Mouse (Mus musculus) retina, embryonic 14.5 days (tissue): ENCODE results near the gene Ccdc84.
"Not testable (repeated sequence)": the region's sequence is repeated elsewhere in the genome, so short reads cannot be mapped to it uniquely, and the experiment has no call there.

Source experiments
- DNase-seq: peaks from one replicate; pipeline ENCODE4 v3.0.0-alpha.2; 2015; ENCODE audit warnings: low spot score

The Ccdc84 gene

GRCm38 (mm10) chr9:44408693-44409092 lies 9.7 kb downstream of the Ccdc84 start:
- not testable (repeated sequence) for DNase-seq

- DNase-seq: no peak
Measured at GRCm38 (mm10) chr9:44407752-44408097, 10.6 kb downstream of the Ccdc84 start.

- DNase-seq: peak; percentile 98
Measured at GRCm38 (mm10) chr9:44406906-44407751, 11.2 kb downstream of the Ccdc84 start, which contains the start of the genes Rps25 and Trappc4. TSS of gene Rps25 (plus strand) at chr9:44407139. TSS of gene Trappc4 (minus strand) at chr9:44407600.

- DNase-seq: no peak
Measured at GRCm38 (mm10) chr9:44405011-44405410, 13.4 kb downstream of the Ccdc84 start.

DNA sequence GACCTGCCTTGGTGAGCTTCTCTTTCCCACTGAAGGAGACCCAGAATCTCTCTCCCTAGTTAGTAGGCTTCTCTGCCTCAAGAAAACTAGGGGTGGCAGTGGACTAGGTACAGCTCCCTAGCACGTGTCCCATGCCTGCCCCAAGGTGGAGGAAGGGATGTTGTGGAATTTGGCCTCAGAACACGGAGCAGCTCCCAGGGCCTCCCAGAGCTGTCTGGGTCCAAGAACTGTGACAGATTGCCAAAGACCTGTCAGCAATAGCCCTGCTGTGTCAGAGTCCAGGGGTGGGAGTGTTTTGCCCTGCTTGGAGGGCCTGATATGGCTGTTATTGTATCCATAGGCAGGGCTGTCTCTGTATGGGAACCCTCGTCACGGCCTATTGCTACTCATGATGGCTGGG lies 17.3 kb downstream of the Ccdc84 start:
- DNase-seq: no peak

DNA sequence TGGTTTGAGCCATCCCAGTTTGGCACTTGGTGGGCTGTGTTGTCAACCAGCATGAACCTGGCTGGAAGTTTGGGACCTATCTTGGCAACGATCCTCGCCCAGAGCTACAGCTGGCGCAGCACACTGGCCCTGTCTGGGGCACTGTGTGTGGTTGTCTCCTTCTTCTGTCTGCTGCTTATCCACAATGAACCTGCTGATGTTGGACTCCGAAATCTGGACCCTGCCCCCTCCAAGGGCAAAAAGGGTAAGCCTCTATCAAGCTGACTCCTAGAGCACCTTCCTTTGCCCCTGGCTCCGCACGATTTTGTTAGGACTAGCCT lies 18.6 kb downstream of the Ccdc84 start:
- no peak for DNase-seq

DNA sequence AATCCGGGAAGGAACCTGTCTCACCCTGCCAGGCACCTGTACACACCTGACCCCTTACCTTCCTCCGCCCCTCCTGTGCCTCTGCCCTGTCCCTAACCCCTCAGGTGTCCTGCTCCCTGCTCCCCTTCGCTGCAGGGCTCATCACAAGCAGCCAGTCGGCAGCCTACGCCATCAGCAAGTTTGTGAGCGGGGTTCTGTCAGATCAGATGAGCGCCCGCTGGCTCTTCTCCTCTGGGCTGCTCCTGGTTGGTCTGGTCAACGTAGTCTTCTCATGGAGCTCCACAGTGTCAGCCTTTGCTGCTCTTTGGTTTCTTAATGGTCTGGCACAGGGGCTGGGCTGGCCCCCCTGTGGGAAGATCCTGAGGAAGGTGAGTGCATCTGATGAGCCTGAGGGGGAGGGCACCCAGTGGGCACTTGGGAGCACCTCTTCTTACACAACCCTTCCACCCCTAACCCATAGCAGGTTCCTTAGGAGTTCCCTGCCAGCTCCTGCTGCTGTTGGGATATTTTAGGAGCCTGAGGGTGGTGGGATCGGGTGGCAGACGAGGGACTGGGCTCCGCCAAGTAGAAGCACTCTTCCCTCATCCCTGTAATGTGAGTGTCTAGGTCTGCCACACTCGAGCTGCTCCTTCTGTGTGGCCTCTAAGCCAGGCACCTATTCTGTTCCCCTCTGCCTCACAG lies 19.1 kb downstream of the Ccdc84 start:
- no peak for DNase-seq

- DNase-seq: no peak
Measured at GRCm38 (mm10) chr9:44398551-44398950, 19.8 kb downstream of the Ccdc84 start.

GRCm38 (mm10) chr9:44398087-44398486 lies 20.3 kb downstream of the Ccdc84 start:
- DNase-seq: peak; percentile 57

- peak; percentile 91 for DNase-seq
Measured at GRCm38 (mm10) chr9:44396684-44397411, 21.5 kb downstream of the Ccdc84 start, which contains the start of gene Slc37a4. TSS of gene Slc37a4 (plus strand) at chr9:44396852.

GRCm38 (mm10) chr9:44391466-44391865 lies 26.9 kb downstream of the Ccdc84 start:
- DNase-seq: peak; percentile 83

GRCm38 (mm10) chr9:44389273-44389672 lies 29.1 kb downstream of the Ccdc84 start:
- peak; percentile 72 for DNase-seq

- no peak for DNase-seq
Measured at GRCm38 (mm10) chr9:44387221-44387620, 31.1 kb downstream of the Ccdc84 start.

GRCm38 (mm10) chr9:44384596-44384995 lies 33.8 kb downstream of the Ccdc84 start:
- DNase-seq: no peak

GRCm38 (mm10) chr9:44379862-44380261 lies 38.5 kb downstream of the Ccdc84 start:
- peak; percentile 17 for DNase-seq

- peak; percentile 98 for DNase-seq
Measured at GRCm38 (mm10) chr9:44379054-44379834, 39.1 kb downstream of the Ccdc84 start, which contains the start of gene Hyou1. TSS of gene Hyou1 (plus strand) at chr9:44379490.

DNA sequence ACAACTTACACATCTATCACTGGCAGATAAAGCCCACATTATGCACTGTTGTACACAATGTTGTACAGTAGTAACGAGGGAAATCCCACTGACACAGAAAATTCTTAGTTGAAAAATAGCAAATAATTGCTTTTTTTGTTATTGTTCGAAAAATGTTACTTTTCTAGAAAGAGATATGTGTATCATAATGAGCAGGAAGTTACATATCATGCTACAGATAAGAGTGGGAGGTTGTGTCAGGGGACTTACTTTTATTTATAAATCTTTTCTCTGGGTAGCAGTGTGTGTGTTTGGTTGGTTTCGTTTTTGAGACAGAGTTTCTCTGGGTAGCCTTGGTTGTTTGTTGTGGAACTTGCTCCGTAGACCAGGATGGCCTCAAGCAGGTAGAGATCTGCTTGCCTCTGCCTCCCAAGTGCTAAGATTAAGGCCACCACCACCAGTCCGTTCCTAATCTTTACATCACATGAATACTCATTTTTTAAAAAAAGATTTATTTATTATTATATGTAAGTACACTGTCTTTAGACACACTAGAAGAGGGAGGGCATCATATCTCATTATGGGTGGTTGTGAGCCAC lies 40.1 kb downstream of the Ccdc84 start:
- DNase-seq: no peak

- DNase-seq: not testable (repeated sequence)
Measured at GRCm38 (mm10) chr9:44377335-44377734, 41.0 kb downstream of the Ccdc84 start.

DNA sequence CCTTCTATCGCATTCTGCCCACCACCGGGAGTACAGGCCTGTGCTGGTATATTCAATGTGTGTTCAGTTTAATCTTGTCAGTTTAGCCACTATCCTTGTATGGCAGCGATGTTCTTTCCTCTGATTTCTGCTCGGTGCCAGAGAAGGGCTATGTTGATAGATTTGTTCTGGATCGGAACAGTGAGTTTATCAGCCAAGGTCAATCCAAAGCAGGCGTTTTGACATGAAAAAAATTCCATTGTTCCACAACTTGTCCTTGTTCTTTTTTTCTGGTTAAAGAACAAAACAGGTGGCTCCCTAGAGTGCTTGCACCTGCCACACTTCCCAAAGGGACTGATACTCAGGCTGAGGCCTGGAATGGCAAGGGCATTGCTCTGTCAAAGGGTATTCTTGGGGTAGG lies 42.2 kb downstream of the Ccdc84 start:
- DNase-seq: no peak

DNA sequence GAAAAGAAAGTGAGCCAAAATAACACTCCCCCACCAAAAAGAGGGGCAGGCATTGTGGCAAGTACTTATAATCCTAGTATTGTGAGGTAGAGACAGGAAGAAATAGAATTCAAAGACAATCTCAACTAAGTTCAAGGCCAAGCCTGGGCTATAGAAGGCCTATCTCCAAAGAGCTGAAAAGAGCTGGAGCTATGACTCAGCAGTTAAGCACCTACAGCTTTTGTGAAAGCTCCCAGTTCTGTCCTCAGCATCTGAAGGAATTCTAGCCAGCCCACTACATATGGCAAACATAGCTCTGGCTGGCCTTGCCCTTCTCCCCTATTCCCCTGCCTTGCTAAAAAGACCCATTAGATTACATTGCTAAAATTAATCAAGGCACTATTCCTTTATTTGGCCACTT lies 45.0 kb downstream of the Ccdc84 start:
- DNase-seq: no peak

DNA sequence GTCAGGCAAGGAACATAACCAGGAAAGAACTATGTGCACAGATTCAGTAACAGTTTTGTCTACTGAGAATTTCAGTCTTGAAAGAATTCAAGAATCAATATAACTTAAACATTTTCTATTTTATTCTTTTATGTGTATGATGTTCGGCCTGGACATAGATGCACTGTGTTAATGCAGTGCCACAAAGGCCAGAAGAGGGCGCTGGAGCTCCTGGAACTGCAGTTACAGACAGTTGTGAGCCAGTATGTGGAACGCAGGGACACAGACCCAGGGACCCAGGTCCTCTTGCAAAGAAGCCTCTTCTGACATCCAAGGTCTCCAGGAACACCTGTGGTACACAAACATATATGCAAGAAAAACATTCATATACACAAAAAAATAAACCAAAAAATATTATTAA lies 53.9 kb downstream of the Ccdc84 start:
- DNase-seq: peak; percentile 57
